Mouse (Mus musculus) fat pad, adult 2 months (tissue): ENCODE measurements at regions not wholly inside any gene's neighbourhood (a gene's known extent, or its start where the extent isn't known, plus 50 kb on each side); places are given as distances from the start of the nearest gene placed in this dataset.

ENCODE experiments used
- DNase-seq: peaks from one replicate; pipeline ENCODE4 v3.0.0-alpha.2; 2011; ENCODE audit warnings: low read depth, low spot score; ENCODE audit errors: extremely low read depth

GRCm38 (mm10) chrX:166727823-166728621 lies 142.5 kb upstream of the Egfl6 start:
- DNase-seq = no peak

- DNase-seq = no peak
Observed at GRCm38 (mm10) chrX:166725761-166726503, 140.4 kb upstream of the Egfl6 start.

- no peak for DNase-seq
Observed at GRCm38 (mm10) chrX:166718075-166718474, 132.6 kb upstream of the Egfl6 start.

- DNase-seq = no peak
Observed at GRCm38 (mm10) chrX:166709306-166709705, 123.8 kb upstream of the Egfl6 start.

- DNase-seq = no peak
Observed at GRCm38 (mm10) chrX:166708106-166708505, 122.6 kb upstream of the Egfl6 start.

GRCm38 (mm10) chrX:166707029-166707428 lies 121.5 kb upstream of the Egfl6 start:
- no peak for DNase-seq

- no peak for DNase-seq
Observed at GRCm38 (mm10) chrX:166704311-166704710, 118.8 kb upstream of the Egfl6 start.

GRCm38 (mm10) chrX:166694219-166694618 lies 108.7 kb upstream of the Egfl6 start:
- no peak for DNase-seq

- DNase-seq = no peak
Observed at GRCm38 (mm10) chrX:166688779-166689178, 103.3 kb upstream of the Egfl6 start.

- no peak for DNase-seq
Observed at GRCm38 (mm10) chrX:166673404-166673803, 87.9 kb upstream of the Egfl6 start.

GRCm38 (mm10) chrX:166672617-166673016 lies 87.1 kb upstream of the Egfl6 start:
- DNase-seq = no peak

GRCm38 (mm10) chrX:166671853-166672252 lies 86.3 kb upstream of the Egfl6 start:
- no peak for DNase-seq

- no peak for DNase-seq
Observed at GRCm38 (mm10) chrX:166666304-166666703, 80.8 kb upstream of the Egfl6 start.

- peak; percentile 14 for DNase-seq
Observed at GRCm38 (mm10) chrX:166661808-166662207, 76.3 kb upstream of the Egfl6 start.

GRCm38 (mm10) chrX:166661043-166661718 lies 75.7 kb upstream of the Egfl6 start:
- DNase-seq = peak; percentile 7

- DNase-seq = no peak
Observed at GRCm38 (mm10) chrX:166660715-166661042, 75.2 kb upstream of the Egfl6 start.

GRCm38 (mm10) chrX:166652400-166652799 lies 66.9 kb upstream of the Egfl6 start:
- DNase-seq = no peak

- DNase-seq = no peak
Observed at GRCm38 (mm10) chrX:166645713-166646112, 60.2 kb upstream of the Egfl6 start.

GRCm38 (mm10) chrX:166641256-166641655 lies 55.7 kb upstream of the Egfl6 start:
- no peak for DNase-seq

- no peak for DNase-seq
Observed at GRCm38 (mm10) chrX:166640258-166640657, 54.7 kb upstream of the Egfl6 start.
